Mouse (Mus musculus): ENCODE measurements around the gene Olfr1330. TPM values are rescaled to one million over a fixed set of nuclear protein-coding genes. Genes with fewer than 3 reads are reported as not detected.
A peak's percentile ranks its signal among the peaks of the same experiment; 100 is the strongest.
"Not testable (repeated sequence)": the region's sequence is repeated elsewhere in the genome, so short reads cannot be mapped to it uniquely, and the experiment has no call there.

The Olfr1330 gene
- total RNA-seq (2021) = not detected
- long read RNA-seq, experiment 1 = 0 reads
- long read RNA-seq, experiment 2 = 0 reads

- DNase-seq = no peak
Measured at GRCm38 (mm10) chr4:118888297-118888696, at the start of gene Olfr1330. Olfr1330 (plus strand) TSS chr4:118888597.

- DNase-seq = peak; percentile 29 to 50
Measured at GRCm38 (mm10) chr4:118861791-118862190, 26.6 kb upstream of the Olfr1330 start.

DNA sequence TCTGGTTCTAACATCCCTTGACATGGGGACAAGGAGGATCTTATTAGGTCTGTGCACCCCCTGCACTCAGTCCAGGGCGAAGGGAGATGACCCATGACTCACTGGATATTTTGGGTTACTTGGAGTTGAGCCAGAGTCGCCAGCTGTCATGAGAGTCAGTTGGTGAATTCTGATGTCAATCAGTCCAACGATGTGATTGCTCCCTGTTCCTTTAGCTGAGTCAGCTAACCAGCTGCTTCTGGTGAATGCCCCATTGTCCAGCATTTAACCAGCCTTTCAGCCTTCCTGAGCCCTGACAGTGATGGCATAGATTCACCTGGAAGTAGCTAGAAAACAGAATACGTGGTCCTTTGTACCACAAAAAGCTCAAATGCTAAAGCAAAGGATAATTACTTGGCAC is 25.7 kb upstream of the Olfr1330 start:
- DNase-seq = peak; percentile 22 to 32

GRCm38 (mm10) chr4:118864349-118864748 is 24.0 kb upstream of the Olfr1330 start, which contains the start of gene Olfr1331:
Olfr1331 (plus strand) TSS chr4:118864649.
- DNase-seq = no peak

DNA sequence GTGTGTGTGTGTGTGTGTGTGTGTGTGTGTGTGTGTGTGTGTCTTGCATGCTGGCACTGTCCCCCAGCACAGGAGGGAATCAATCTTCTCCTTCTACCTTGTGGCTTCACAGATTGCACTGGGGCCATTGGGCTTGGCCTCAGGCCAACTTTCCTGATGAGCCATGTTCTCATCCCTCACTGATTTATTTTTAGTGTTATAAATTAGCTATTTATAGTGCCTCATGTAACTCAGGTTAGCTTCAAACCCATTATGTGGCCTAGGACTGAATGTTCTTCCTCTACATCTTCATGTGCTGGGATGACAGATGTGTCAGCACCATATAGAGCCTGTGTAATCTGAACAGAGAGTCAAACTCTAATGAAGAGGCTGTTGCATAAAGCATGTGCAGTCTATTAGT is 20.8 kb upstream of the Olfr1330 start:
- DNase-seq = peak; percentile 27 to 38

- no peak for DNase-seq
Measured at GRCm38 (mm10) chr4:118901981-118902380, 13.6 kb downstream of the Olfr1330 start.

DNA sequence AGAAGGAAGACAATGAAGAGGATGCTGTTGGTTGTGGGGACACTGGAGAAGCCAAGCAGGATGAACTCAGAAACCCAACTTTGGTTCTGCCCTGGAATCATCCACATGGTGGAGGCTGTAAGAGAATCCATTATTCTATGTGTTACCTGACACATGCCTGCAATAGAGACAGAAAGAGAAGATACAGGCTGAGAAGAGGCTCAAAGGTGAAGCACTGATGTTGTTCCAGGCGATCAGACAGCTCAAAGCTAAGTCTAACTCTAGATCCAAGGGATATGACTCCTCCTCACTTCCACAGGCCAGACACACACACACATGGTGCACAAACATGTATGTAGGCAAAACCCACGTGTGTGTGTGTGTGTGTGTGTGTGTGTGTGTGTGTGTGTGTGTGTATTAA is 29.0 kb downstream of the Olfr1330 start, which contains the start of gene Olfr1329:
Olfr1329 (minus strand) TSS at position 101 of the 400 bp plus-strand sequence.
- not testable (repeated sequence) for DNase-seq

GRCm38 (mm10) chr4:118931326-118931725 is 42.9 kb downstream of the Olfr1330 start:
- not testable (repeated sequence) for DNase-seq

GRCm38 (mm10) chr4:118938512-118938911 is 50.1 kb downstream of the Olfr1330 start, which contains the start of gene Olfr1328:
Olfr1328 (minus strand) TSS chr4:118938612.
- no peak for DNase-seq

Other genes starting within 250 kb of the Olfr1330 start
- gene Olfr62, start 229.6 kb upstream of the Olfr1330 start, total RNA-seq (2021) = not detected
- not detected for gene Olfr1342, start 195.8 kb upstream of the Olfr1330 start, total RNA-seq (2021)
- gene Olfr1341, start 185.1 kb upstream of the Olfr1330 start, total RNA-seq (2021) = not detected
- gene Olfr1340, start 168.5 kb upstream of the Olfr1330 start, total RNA-seq (2021) = not detected
- not detected for gene Olfr1339, start 156.4 kb upstream of the Olfr1330 start, total RNA-seq (2021)
- gene Olfr1338, start 129.9 kb upstream of the Olfr1330 start, total RNA-seq (2021) = not detected
- gene Olfr1337, start 106.0 kb upstream of the Olfr1330 start, total RNA-seq (2021) = not detected
- gene Olfr1335, start 78.7 kb upstream of the Olfr1330 start, total RNA-seq (2021) = not detected
- gene Olfr1333, start 52.3 kb upstream of the Olfr1330 start, total RNA-seq (2021) = not detected
- not detected for gene Olfr1331, start 23.9 kb upstream of the Olfr1330 start, total RNA-seq (2021)
- gene Olfr1329, start 28.9 kb downstream of the Olfr1330 start, total RNA-seq (2021) = not detected
- not detected for gene Olfr1328, start 50.0 kb downstream of the Olfr1330 start, total RNA-seq (2021)
- under 1 TPM; 0.10 to 0.62 TPM for gene Lao1, start 73.0 kb downstream of the Olfr1330 start, total RNA-seq (2021)
- 10 to 100 TPM; 12.2 to 13.5 TPM for gene Slc2a1, start 220.1 kb downstream of the Olfr1330 start, total RNA-seq (2021)

Data from heart, adult 18-20 months (tissue).